Mouse (Mus musculus) bone marrow, adult 2 months (tissue): ENCODE measurements around the gene Arid4a. TPM values are rescaled to one million over a fixed set of nuclear protein-coding genes. Genes with fewer than 3 reads are reported as not detected.

ENCODE experiments used
- H3K27ac ChIP-seq: fragments of 200-500 bp; 2 replicates; pipeline ENCODE4 v1.5.1; 2012; ENCODE audit warnings: low read depth, mild to moderate bottlenecking, control low read depth, inconsistent platforms, low read length; ENCODE audit not compliant: control insufficient read depth, poor library complexity, insufficient read depth
- H3K4me1 ChIP-seq: fragments of 200-500 bp; 2 replicates; pipeline ENCODE4 v1.6.1; 2011; ENCODE audit warnings: low read length; ENCODE audit not compliant: control insufficient read depth, insufficient read depth
- H3K4me3 ChIP-seq: fragments of 200-500 bp; replicated peaks from 2 replicates; pipeline ENCODE3; 2011; ENCODE audit warnings: mild to moderate bottlenecking, low read depth, low read length, control low read depth; ENCODE audit not compliant: control insufficient read depth
- CTCF ChIP-seq: fragments of 200-500 bp; IDR thresholded peaks from 2 replicates; pipeline ENCODE4 v1.5.1; 2011; ENCODE audit warnings: low read length, control low read depth; ENCODE audit not compliant: control insufficient read depth, insufficient read depth
- POLR2A ChIP-seq: fragments of 200-500 bp; IDR thresholded peaks from 2 replicates; pipeline ENCODE4 v1.6.1; 2011; ENCODE audit warnings: low read depth, mild to moderate bottlenecking, control low read depth, low read length, borderline replicate concordance; ENCODE audit not compliant: control insufficient read depth
- WGBS: fragments of 180-500 bp; shearing (Covaris S2); methylation state at CpG from one replicate; pipeline ENCODE4 v1.1.7; 2018; 5-methylcytosine and 5-hydroxymethylcytosine counted together
- polyA plus RNA-seq: library from polyadenylated mRNA; stranded (reverse); fragments of >200 nt; gene quantifications from 2 replicates; pipeline ENCODE4 v1.2.4, GENCODE M21; 2011; ENCODE audit warnings: low replicate concordance; ENCODE audit not compliant: missing spikeins, insufficient read depth, insufficient read length

The Arid4a gene
- polyA plus RNA-seq, 1 experiment, result 58.7 TPM

DNA sequence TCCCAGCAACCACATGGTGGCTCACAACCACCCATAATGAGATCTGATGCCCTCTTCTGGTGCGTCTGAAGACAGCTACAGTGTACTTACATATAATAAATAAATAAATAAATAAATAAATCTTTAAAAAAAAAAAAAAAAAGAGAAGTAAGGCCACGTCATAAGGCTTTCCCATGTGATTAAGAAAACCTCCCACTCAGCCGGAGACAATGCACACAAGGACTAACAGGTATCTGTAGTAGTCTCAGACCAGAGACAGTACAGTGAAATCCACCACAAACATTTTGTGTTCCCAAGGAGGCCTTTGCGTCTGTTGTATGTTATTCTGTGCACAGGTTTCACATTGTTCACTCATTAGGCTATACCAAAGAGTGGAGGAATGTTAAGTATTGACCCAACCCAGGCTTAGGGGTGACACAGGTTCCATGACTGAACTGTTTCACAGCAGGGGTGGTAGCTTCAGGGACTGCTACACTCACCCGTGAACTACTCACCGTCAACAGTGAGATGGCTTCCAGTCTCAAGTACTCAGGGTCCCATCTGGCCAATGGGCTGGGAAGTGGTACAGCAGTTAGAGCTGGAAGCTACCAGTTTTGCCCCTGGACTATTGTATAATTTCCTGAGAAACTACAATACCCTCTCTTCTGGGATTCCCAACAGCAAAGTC lies 11.9 kb upstream of the Arid4a start:
- Histone ChIP-seq H3K4me1 (peaks cover 1% of the 10 kb centered on the region), H3K27ac (no peak overlapping the region), H3K4me3 (no peak overlapping the region)
- TF ChIP-seq POLR2A (no peak), CTCF (no peak)
- WGBS, result 72% methylated on average over 5 of the region's 6 CpGs

DNA sequence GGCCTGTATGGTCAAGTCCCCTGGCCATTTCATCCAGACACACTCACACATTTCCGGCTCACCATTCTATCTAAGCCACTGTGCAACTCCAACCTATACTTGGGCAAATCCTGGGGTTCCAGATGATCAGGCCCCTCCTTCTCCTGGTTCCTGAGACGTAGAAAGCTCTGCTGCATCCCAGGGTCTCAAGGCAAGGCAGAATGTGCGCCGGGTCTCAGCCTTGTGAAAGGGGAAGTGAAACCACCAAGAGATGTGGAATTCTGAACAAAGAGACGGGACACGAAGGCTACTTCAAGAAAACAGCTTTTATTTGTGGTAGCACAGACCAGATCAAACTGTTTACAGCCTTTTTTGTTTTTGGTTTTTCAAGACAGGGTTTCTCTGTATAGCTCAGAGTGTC lies 9.6 kb upstream of the Arid4a start:
- TF ChIP-seq CTCF (no peak), POLR2A (no peak)
- H3K4me3 ChIP-seq, result no peak overlapping the region
- H3K27ac ChIP-seq, result no peak overlapping the region
- 51% methylated on average over 6 of the region's 6 CpGs for WGBS
- no peaks in the 10 kb centered on the region; the same call in none of the 2 replicates for H3K4me1 ChIP-seq

DNA sequence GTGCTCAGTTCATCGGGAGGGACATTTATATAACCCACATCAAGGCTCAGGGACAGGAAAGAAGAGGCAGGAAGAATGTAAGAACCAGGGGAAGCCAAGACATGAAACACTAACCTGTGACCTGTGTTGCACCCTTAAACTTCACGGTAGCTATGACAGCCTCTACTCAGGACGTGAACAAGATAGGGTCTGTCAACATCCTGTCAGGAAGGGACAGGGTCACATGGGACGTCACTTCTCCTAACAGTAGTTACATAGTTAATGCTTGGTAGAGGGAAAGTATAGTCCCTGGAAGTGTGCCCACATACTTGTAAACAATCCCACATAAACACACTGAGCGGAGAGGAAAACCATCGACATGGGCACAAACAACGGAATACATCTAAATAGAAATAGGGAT lies 8.9 kb upstream of the Arid4a start:
- no peaks in the 10 kb centered on the region; the same call in none of the 2 replicates for H3K4me1 ChIP-seq
- H3K4me3 ChIP-seq, result no peak overlapping the region
- WGBS, result 49% methylated on average over 7 of the region's 7 CpGs
- H3K27ac ChIP-seq, result no peak overlapping the region
- no peak for TF ChIP-seq CTCF

DNA sequence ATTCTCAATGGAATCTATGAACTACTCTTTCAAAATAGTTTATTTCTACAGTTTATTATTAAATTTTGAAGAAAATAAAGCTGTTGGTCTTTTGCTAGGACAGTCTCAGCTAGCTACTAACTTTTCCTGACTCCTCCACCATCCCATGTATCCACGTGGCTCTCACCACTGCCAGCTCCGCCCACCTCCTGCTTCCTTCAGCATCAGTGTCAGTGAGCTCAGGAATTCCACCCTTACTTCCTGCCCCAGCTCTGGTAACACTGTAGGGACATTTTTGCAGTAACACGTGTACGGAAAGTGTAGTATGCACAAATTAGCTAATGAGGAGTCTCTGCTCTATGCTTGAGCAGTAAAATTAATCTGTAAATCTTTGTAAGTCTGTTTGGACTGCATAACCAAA lies 6.0 kb upstream of the Arid4a start:
- no peaks in the 10 kb centered on the region; the same call in none of the 2 replicates for H3K4me1 ChIP-seq
- WGBS, result 71% methylated on average over 4 of the region's 4 CpGs
- no peak overlapping the region for H3K27ac ChIP-seq
- H3K4me3 ChIP-seq, result no peak overlapping the region
- no peak for TF ChIP-seq CTCF
- no peak for TF ChIP-seq POLR2A

DNA sequence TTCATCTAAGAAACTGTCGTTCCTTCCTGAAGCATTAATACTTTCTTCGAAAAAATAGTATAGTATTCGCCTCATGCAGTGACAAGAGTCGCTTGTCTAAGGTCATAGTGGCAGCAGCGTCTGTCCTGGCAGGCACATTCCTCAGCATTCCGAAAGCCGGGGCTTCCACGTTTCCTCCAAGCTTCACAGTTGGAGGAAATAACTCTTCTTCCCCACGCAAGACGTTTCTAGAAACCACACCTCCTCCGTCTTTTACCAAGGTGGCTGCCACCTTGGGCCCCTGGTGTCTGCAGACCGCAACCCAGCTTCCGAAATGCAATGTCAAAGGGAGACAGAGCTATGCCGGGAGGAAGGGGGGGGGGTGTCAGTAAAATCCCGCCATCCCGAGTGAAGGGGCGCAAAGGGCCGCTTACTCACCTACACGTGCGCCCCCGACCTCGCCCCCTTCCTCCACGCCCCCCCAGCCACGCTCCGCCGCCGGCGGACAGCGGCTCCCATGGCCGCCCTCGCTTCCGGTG lies 886 bp upstream of the Arid4a start:
- H3K27ac ChIP-seq, result peak overlapping the region; percentile 97
- H3K4me1 ChIP-seq, result no peaks in the 10 kb centered on the region; the same call in 1 of the 2 replicates
- H3K4me3 ChIP-seq, result peak overlapping the region; percentile 92
- no peak for TF ChIP-seq CTCF
- TF ChIP-seq POLR2A, result no peak
- under 1% methylated on average over 32 of the region's 32 CpGs for WGBS

DNA sequence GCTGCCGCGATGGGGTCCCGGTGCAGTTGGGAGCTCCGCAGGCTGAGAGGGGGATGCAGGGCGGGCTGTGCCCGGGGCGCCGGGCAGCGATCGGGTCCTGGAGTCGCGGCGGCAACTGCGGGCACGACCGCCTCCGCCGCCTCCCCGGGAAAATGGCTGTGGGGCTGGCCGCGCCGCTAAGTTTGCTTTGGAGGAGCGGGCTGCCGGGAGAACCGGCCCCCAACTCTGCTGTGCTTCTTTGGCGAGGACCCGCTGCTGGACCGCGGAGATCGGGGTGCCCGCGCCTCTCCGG lies 367 bp downstream of the Arid4a start:
- WGBS, result under 1% methylated on average over 33 of the region's 33 CpGs
- no peaks in the 10 kb centered on the region; the same call in 1 of the 2 replicates for H3K4me1 ChIP-seq
- no peak for TF ChIP-seq POLR2A
- peak overlapping the region; percentile 99 for H3K27ac ChIP-seq
- H3K4me3 ChIP-seq, result peak overlapping the region; percentile 87

DNA sequence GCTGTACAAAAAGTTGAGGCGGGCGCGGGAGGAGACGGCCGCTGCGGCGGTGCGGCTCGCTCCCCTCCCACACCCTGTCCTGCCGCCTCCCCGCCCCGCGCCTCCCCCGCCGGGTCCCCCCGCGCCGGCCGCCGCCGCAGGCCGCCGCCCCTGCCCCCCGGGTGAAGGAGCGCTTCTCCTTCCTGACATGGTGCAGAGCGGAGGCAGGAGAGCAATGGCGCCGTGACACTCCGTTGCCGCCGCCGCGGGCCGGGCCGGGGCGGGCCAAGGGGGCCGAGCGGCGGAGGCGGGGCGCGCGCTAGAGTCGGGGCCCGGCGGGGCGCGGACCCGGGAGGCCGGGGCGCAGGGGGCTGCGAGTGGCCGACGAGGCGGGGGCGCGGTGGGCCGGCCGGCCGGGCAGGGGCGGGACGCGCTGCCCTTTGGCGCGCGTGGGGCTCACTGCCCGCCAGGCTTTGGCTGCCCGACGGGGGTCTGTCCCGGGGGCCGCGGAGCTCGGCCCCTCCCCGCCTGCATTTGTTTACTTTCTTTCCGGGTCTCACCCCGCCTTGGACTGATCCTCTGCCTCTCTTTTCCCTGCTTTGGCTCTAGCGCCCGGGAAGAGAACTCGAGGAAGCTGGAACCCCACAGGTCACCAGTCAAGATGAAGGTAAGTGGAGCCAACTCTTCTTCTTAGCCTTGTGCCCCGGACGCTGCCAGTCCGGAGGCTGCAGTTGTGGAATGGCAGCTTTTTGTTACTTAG lies 882 bp downstream of the Arid4a start:
- Histone ChIP-seq H3K4me3 (peak overlapping the region; percentile 87), H3K4me1 (no peaks in the 10 kb centered on the region; the same call in 1 of the 2 replicates), H3K27ac (peak overlapping the region; percentile 99)
- WGBS, result 1% methylated on average over 74 of the region's 82 CpGs
- TF ChIP-seq POLR2A (peak; percentile 38; the same call in 1 of the 2 replicates), CTCF (no peak)

DNA sequence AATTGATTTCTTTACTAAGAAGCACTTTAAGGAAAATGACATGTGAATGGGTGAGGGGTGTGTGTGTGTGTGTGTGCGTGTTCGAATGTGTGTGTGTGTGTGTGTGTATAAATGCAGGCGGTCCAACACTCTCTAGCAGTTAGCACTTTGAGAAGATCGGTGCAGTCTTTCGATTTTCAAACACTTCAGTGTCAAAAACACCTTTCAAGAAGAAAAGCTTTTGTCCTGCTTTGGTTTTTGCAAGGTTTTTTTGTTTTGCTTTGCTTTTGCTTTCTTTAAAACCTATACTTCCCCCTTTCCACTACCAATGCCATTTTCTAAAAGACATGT lies 1.4 kb downstream of the Arid4a start:
- TF ChIP-seq POLR2A, result no peak
- TF ChIP-seq CTCF, result no peak
- Histone ChIP-seq H3K4me1 (no peaks in the 10 kb centered on the region; the same call in 1 of the 2 replicates), H3K27ac (peak overlapping the region; percentile 99; the same call in 1 of the 2 replicates), H3K4me3 (peak overlapping the region; percentile 87)
- WGBS, result under 1% methylated on average over 5 of the region's 5 CpGs
